Mouse (Mus musculus) liver, adult 2 months (tissue): ENCODE results near the gene Fgfr2. TPM values are rescaled to one million over a fixed set of nuclear protein-coding genes. Genes with fewer than 3 reads are reported as not detected.

Experiments
- DNase-seq: peaks from one replicate; pipeline ENCODE4 v3.0.0-alpha.2; 2011; ENCODE audit warnings: low read depth, low spot score; ENCODE audit errors: extremely low read depth
- H3K27ac ChIP-seq: fragments of 200-500 bp; replicated peaks from 2 replicates; pipeline ENCODE4 v1.5.1; 2012; ENCODE audit warnings: low read depth, mild to moderate bottlenecking, control low read depth, inconsistent platforms, low read length; ENCODE audit not compliant: insufficient read depth
- H3K27me3 ChIP-seq: fragments of 200-500 bp; 2 replicates; pipeline ENCODE4 v1.6.1; 2012; ENCODE audit warnings: mild to moderate bottlenecking, moderate library complexity, low read length, inconsistent platforms; ENCODE audit not compliant: control insufficient read depth, insufficient read depth
- H3K36me3 ChIP-seq: fragments of 200-500 bp; 2 replicates; pipeline ENCODE4 v1.6.1; 2012; ENCODE audit warnings: low read length, inconsistent platforms; ENCODE audit not compliant: control insufficient read depth, insufficient read depth
- H3K4me1 ChIP-seq: fragments of 200-500 bp; 2 replicates; pipeline ENCODE4 v1.6.1; 2011; ENCODE audit warnings: low read length; ENCODE audit not compliant: control insufficient read depth, insufficient read depth
- H3K4me3 ChIP-seq: fragments of 200-500 bp; 2 replicates; pipeline ENCODE4 v1.5.1; 2011; ENCODE audit warnings: low read depth, mild to moderate bottlenecking, control low read depth, low read length, moderate library complexity; ENCODE audit not compliant: insufficient read depth
- H3K79me2 ChIP-seq: fragments of 200-500 bp; 2 replicates; pipeline ENCODE4 v1.6.1; 2012; ENCODE audit warnings: inconsistent platforms, mild to moderate bottlenecking, low read length, moderate library complexity; ENCODE audit not compliant: control insufficient read depth, insufficient read depth
- H3K9ac ChIP-seq: fragments of 200-500 bp; 2 replicates; pipeline ENCODE4 v1.6.1; 2012; ENCODE audit warnings: low read depth, mild to moderate bottlenecking, control low read depth, inconsistent platforms, low read length
- CTCF ChIP-seq: fragments of 200-500 bp; IDR thresholded peaks from 2 replicates; pipeline ENCODE4 v1.5.1; 2011; ENCODE audit warnings: low read depth, low read length, control low read depth
- POLR2A ChIP-seq: fragments of 200-500 bp; IDR thresholded peaks from 2 replicates; pipeline ENCODE4 v1.6.1; 2011; ENCODE audit warnings: low read length, control low read depth; ENCODE audit not compliant: insufficient read depth; ENCODE audit errors: extremely low read depth
- WGBS: fragments of 180-500 bp; shearing (Covaris S2); methylation state at CpG from one replicate; pipeline ENCODE4 v1.1.7; 2018; 5-methylcytosine and 5-hydroxymethylcytosine counted together
- polyA plus RNA-seq: library from polyadenylated mRNA; depleted of rRNA; stranded (reverse); fragments of >200 nt; gene quantifications from 2 replicates; pipeline ENCODE4 v1.2.3, GENCODE M21; 2012
- total RNA-seq: library from RNA; depleted of rRNA; stranded (reverse); fragments of >200 nt; gene quantifications from 2 replicates; pipeline ENCODE4 v1.2.3, GENCODE M21; 2014

Fgfr2 gene
- total and polyA plus RNA-seq, 2 experiments: 16.7 to 35.2 TPM

DNA sequence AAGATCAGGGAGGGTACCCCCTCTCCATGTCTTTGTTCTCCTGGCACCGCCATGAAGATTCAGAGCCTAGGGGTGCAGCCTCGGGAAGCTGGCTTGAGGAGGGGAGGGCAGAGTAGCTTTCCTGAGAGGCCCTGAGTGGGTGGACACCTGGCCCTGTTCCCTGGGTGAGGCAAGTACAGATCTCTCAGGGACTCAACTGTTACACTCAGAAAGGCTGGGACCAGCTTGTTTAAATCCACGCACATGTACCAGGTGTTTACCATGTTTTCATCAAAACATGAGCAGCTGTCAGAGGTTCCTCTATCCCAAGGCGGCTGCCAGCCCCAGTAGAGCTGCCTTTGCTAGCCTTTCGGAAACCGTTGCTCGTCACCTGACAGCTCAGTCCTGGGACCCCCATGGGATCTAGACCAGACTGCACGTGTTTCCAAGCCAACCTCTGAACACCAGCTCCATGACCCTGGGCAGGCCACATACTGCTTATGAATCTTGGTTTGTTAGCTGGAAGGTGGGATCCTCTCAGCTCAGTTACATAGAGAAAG, 425.8 kb downstream of the Fgfr2 start:
- Histone ChIP-seq H3K27ac (no peak overlapping the region), H3K79me2 (no peaks in the 10 kb centered on the region), H3K9ac (no peak overlapping the region), H3K36me3 (no peaks in the 10 kb centered on the region), H3K27me3 (no peaks in the 10 kb centered on the region), H3K4me3 (no peak overlapping the region), H3K4me1 (no peaks in the 10 kb centered on the region)
- 93% methylated on average over 8 of the region's 8 CpGs for WGBS
- no peak for DNase-seq
- TF ChIP-seq POLR2A (no peak), CTCF (no peak)

DNA sequence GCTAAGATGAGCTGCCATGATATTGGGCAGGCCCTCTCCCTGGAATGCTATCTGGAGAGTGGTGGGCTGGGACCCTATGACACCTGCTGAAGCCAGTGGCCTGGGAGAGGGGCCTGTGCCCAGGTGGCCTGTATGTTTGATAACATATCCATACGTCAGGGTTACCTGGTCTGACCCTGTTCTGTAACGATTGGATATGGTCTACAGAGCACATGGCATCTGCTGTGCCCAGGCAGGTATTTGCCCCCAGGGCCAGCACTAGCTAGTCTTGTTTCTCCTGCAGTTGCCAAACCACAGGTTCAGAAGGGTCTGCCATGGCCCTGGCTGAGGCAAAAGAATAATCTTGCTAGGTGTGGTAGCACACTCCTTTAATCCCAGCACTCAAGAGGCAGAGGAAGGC, 429.6 kb downstream of the Fgfr2 start:
- H3K79me2 ChIP-seq: no peaks in the 10 kb centered on the region
- peaks cover 2% of the 10 kb centered on the region; the same call in 1 of the 2 replicates for H3K4me1 ChIP-seq
- H3K27me3 ChIP-seq: no peaks in the 10 kb centered on the region
- no peak for DNase-seq
- TF ChIP-seq POLR2A (no peak), CTCF (no peak)
- 96% methylated on average over 2 of the region's 2 CpGs for WGBS
- H3K27ac ChIP-seq: no peak overlapping the region
- H3K4me3 ChIP-seq: no peak overlapping the region
- H3K9ac ChIP-seq: no peak overlapping the region
- H3K36me3 ChIP-seq: no peaks in the 10 kb centered on the region

- H3K27ac ChIP-seq: no peak overlapping the region
- H3K27me3 ChIP-seq: no peaks in the 10 kb centered on the region
- no peak overlapping the region for H3K9ac ChIP-seq
- no peaks in the 10 kb centered on the region for H3K36me3 ChIP-seq
- no peak overlapping the region for H3K4me3 ChIP-seq
- H3K4me1 ChIP-seq: peaks cover 2% of the 10 kb centered on the region; the same call in 1 of the 2 replicates
- 88% methylated on average over 9 of the region's 9 CpGs for WGBS
- TF ChIP-seq CTCF (no peak), POLR2A (no peak)
- no peaks in the 10 kb centered on the region for H3K79me2 ChIP-seq
- no peak for DNase-seq
Observed at GRCm38 (mm10) chr7:132692719-132693118, 430.4 kb downstream of the Fgfr2 start.

- Histone ChIP-seq H3K79me2 (no peaks in the 10 kb centered on the region), H3K27me3 (no peaks in the 10 kb centered on the region), H3K27ac (no peak overlapping the region), H3K9ac (no peak overlapping the region), H3K4me3 (no peak overlapping the region), H3K36me3 (no peaks in the 10 kb centered on the region), H3K4me1 (peaks cover 2% of the 10 kb centered on the region; the same call in 1 of the 2 replicates)
- TF ChIP-seq POLR2A (no peak), CTCF (no peak)
- 92% methylated on average over 14 of the region's 14 CpGs for WGBS
- DNase-seq: no peak
Observed at GRCm38 (mm10) chr7:132690716-132691472, 432.3 kb downstream of the Fgfr2 start.

DNA sequence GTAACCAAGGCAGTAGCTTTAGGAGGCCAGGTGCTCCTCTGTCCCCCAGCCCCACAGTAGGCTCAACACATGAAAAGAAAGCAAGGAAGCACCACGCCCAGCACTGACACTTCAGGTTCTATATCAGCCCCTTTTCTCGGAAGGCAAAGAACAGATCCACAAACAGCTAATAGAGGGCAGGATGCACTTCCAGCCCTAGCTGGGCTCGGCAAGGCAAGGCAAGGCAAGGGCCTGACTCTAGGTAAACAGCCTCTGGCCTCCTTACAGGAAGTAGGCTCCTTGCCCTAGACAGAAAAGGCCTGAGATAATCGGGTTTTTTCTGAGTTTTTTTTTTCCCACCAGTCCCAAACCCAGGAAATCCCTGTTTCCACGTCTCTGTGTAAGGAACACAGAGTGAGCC, 433.4 kb downstream of the Fgfr2 start:
- H3K36me3 ChIP-seq: no peaks in the 10 kb centered on the region
- no peak overlapping the region for H3K27ac ChIP-seq
- no peaks in the 10 kb centered on the region for H3K79me2 ChIP-seq
- 71% methylated on average over 5 of the region's 5 CpGs for WGBS
- DNase-seq: no peak
- H3K4me3 ChIP-seq: no peak overlapping the region
- TF ChIP-seq CTCF: 0 out of 2 replicates have a peak, but pooled peaks have one; percentile 13
- TF ChIP-seq POLR2A: no peak
- H3K4me1 ChIP-seq: peaks cover 2% of the 10 kb centered on the region; the same call in 1 of the 2 replicates
- no peak overlapping the region for H3K9ac ChIP-seq
- no peaks in the 10 kb centered on the region for H3K27me3 ChIP-seq

DNA sequence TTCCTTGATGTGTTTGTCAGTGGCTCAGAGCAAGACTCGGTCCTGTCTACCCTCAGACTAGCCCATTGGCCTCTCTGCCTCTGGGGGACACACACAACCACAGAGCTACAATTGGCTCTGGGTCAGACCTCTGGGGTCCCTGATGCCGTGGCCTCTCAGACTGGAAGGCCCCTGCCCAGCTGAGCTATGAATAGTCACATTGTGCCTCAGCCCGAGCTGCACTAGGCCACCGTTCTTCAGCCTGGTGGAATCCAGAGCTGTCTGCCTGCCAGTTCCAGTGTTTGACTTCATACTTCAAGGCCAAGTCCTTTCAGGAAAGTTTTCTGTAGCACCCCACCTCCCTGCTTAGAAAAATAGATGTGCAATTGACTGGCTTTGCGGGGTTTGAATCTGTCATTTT, 434.4 kb downstream of the Fgfr2 start:
- no peak overlapping the region for H3K27ac ChIP-seq

More for the DNA sequence above, 434.4 kb downstream of the Fgfr2 start:
- Histone ChIP-seq H3K4me1 (peaks cover 2% of the 10 kb centered on the region; the same call in 1 of the 2 replicates), H3K4me3 (no peak overlapping the region), H3K27me3 (no peaks in the 10 kb centered on the region), H3K79me2 (no peaks in the 10 kb centered on the region), H3K9ac (no peak overlapping the region), H3K36me3 (no peaks in the 10 kb centered on the region)
- DNase-seq: no peak
- 84% methylated on average over 5 of the region's 5 CpGs for WGBS
- no peak for TF ChIP-seq CTCF
- TF ChIP-seq POLR2A: no peak
